27 mouse cellular contexts compared by ENCODE assay signal in the genomic region with DNA sequence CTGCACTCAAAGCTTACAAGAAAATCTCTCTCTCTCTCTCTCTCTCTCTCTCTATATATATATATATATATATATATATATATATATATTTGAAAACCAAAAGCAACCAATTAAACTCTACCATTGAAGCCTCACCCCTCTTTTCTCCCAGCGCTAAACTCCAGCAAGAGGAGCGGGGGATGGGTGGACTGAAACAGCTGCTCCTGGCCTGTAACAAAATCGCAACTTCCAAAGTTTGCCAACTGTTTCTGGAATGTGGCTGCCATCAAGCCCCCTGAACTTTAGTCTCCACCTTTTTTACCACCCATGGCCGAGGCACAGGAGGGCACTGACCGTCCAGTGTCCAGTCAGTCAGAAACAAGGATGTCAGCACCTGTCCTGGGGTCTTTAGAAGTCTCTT. TPM values are rescaled to one million over a fixed set of nuclear protein-coding genes. Genes with fewer than 3 reads are reported as not detected.
DNase-seq lines count a peak whose midpoint lies in the region; ATAC-seq and TF ChIP-seq lines count a peak whose summit lies in the region.
"Had no signal": no experiment of that assay in that cellular context is flagged by ENCODE, and none has a peak within 500 bp of the region (broad histone marks: within the 10 kb centered on the region; RNA-seq: fewer than 3 reads in every experiment).

No protein-coding gene starts in this region.

- 50% methylated on average over 5 of the region's 5 CpGs for WGBS in kidney, postnatal 0 days
- WGBS in kidney, embryonic 15.5 days: 41% methylated on average over 5 of the region's 5 CpGs
- 34% methylated on average over 5 of the region's 5 CpGs for WGBS in embryonic facial prominence, embryonic 14.5 days
- 25% methylated on average over 5 of the region's 5 CpGs for WGBS in limb, embryonic 14.5 days

- intact Hi-C loops in left cerebral cortex, postnatal 25 days (cut with DNase I): no loop called here

- H3K27ac ChIP-seq in kidney, postnatal 0 days: no peak overlapping the region
- no peak overlapping the region for H3K27ac ChIP-seq in kidney, embryonic 15.5 days
- no peak overlapping the region for H3K27ac ChIP-seq in embryonic facial prominence, embryonic 14.5 days (replicated peaks; ENCODE audit: low read depth, low read length)
- no peak overlapping the region for H3K27ac ChIP-seq in limb, embryonic 14.5 days (replicated peaks; ENCODE audit: low read depth, low read length)
- H3K27ac ChIP-seq: gastrocnemius, adult 2 months; hindbrain, embryonic 10.5 days; left cerebral cortex, adult 2 months; neural tube, embryonic 15.5 days; stomach, postnatal 0 days had no signal

- H3K9me3 ChIP-seq in kidney, postnatal 0 days (replicated peaks; ENCODE audit: low read length): no peaks in the 10 kb centered on the region
- H3K9me3 ChIP-seq in kidney, embryonic 15.5 days (replicated peaks): no peaks in the 10 kb centered on the region
- no peaks in the 10 kb centered on the region for H3K9me3 ChIP-seq in embryonic facial prominence, embryonic 14.5 days (ENCODE audit: control insufficient read depth, low read length)
- H3K9me3 ChIP-seq in limb, embryonic 14.5 days (ENCODE audit: control insufficient read depth, low read length): no peaks in the 10 kb centered on the region
- H3K9me3 ChIP-seq: hindbrain, embryonic 10.5 days; neural tube, embryonic 15.5 days had no signal

- DNase-seq in kidney, postnatal 0 days (ENCODE audit: low spot score): peak; percentile 31
- DNase-seq in testis, postnatal 14 days (ENCODE audit: low spot score): peak; percentile 38
- no peak for DNase-seq in testis, postnatal 10 days (ENCODE audit: low spot score)
- DNase-seq in embryonic facial prominence, embryonic 14.5 days (ENCODE audit: low spot score): peak; percentile 67
- peak; percentile 49 for DNase-seq in limb, embryonic 14.5 days (ENCODE audit: low spot score)
- DNase-seq in left cerebral cortex, postnatal 25 days (ENCODE audit: low spot score in 2 of 2): no peak
- DNase-seq in thymus, postnatal 10 days (ENCODE audit: low spot score in 2 of 2): no peak
- DNase-seq: adrenal gland, postnatal 14 days; cerebellum, adult 11-12 months; cerebellum, adult 9-11 months; gastrocnemius, adult 2 months; heart, postnatal 14 days; kidney, adult 18-20 months; kidney, postnatal 10 days; left cerebral cortex, postnatal 4 days; midbrain, embryonic 14.5 days had no signal

- H3K36me3 ChIP-seq in kidney, postnatal 0 days (ENCODE audit: insufficient read depth, low read length): no peaks in the 10 kb centered on the region
- no peaks in the 10 kb centered on the region for H3K36me3 ChIP-seq in kidney, embryonic 15.5 days
- no peaks in the 10 kb centered on the region for H3K36me3 ChIP-seq in embryonic facial prominence, embryonic 14.5 days (ENCODE audit: control insufficient read depth, insufficient read depth, low read length)
- H3K36me3 ChIP-seq in limb, embryonic 14.5 days (ENCODE audit: control insufficient read depth, insufficient read depth, low read length): no peaks in the 10 kb centered on the region
- H3K36me3 ChIP-seq: hindbrain, embryonic 10.5 days; neural tube, embryonic 15.5 days had no signal

- H3K4me2 ChIP-seq in kidney, postnatal 0 days (ENCODE audit: low read length): no peak overlapping the region
- H3K4me2 ChIP-seq in kidney, embryonic 15.5 days: no peak overlapping the region
- no peak overlapping the region for H3K4me2 ChIP-seq in embryonic facial prominence, embryonic 14.5 days (ENCODE audit: low read depth, low read length)
- no peak overlapping the region for H3K4me2 ChIP-seq in limb, embryonic 14.5 days (replicated peaks; ENCODE audit: low read depth, low read length, severe bottlenecking)
- H3K4me2 ChIP-seq: liver, embryonic 11.5 days; neural tube, embryonic 15.5 days had no signal

- no peaks in the 10 kb centered on the region for H3K27me3 ChIP-seq in kidney, postnatal 0 days (ENCODE audit: insufficient read depth, low read length)
- no peaks in the 10 kb centered on the region for H3K27me3 ChIP-seq in kidney, embryonic 15.5 days
- no peaks in the 10 kb centered on the region for H3K27me3 ChIP-seq in embryonic facial prominence, embryonic 14.5 days (replicated peaks; ENCODE audit: control insufficient read depth, insufficient read depth, low read length)
- H3K27me3 ChIP-seq in limb, embryonic 14.5 days (ENCODE audit: control insufficient read depth, insufficient read depth, low read length): no peaks in the 10 kb centered on the region
- H3K27me3 ChIP-seq: neural tube, embryonic 15.5 days had no signal

- TF ChIP-seq CTCF in kidney, postnatal 0 days (IDR thresholded peaks at IDR 0.05; ENCODE audit: low read depth): no peak

- no peak overlapping the region for H3K9ac ChIP-seq in kidney, postnatal 0 days (ENCODE audit: low read depth, low read length)
- no peak overlapping the region for H3K9ac ChIP-seq in kidney, embryonic 15.5 days
- H3K9ac ChIP-seq in embryonic facial prominence, embryonic 14.5 days (ENCODE audit: low read depth, low read length): no peak overlapping the region
- no peak overlapping the region for H3K9ac ChIP-seq in limb, embryonic 14.5 days (ENCODE audit: low read depth, low read length, severe bottlenecking)
- H3K9ac ChIP-seq: neural tube, embryonic 15.5 days had no signal

- H3K4me3 ChIP-seq in kidney, postnatal 0 days (replicated peaks; ENCODE audit: low read depth, low read length): no peak overlapping the region
- H3K4me3 ChIP-seq in kidney, embryonic 15.5 days (replicated peaks): no peak overlapping the region
- no peak overlapping the region for H3K4me3 ChIP-seq in embryonic facial prominence, embryonic 14.5 days (ENCODE audit: low read depth, low read length)
- no peak overlapping the region for H3K4me3 ChIP-seq in limb, embryonic 14.5 days (replicated peaks; ENCODE audit: low read length)
- H3K4me3 ChIP-seq: gastrocnemius, adult 2 months; hindbrain, embryonic 10.5 days; left cerebral cortex, adult 2 months; neural tube, embryonic 15.5 days had no signal

- TF ChIP-seq POLR2A in limb, embryonic 14.5 days (IDR thresholded peaks at IDR 0.05; ENCODE audit: borderline replicate concordance, extremely low read depth, insufficient read depth, insufficient read length): no peak

- no peak for ATAC-seq in kidney, postnatal 0 days (replicated peaks; ENCODE audit: low FRiP score, low read depth)
- ATAC-seq in kidney, embryonic 15.5 days (replicated peaks; ENCODE audit: low FRiP score): no peak
- no peak for ATAC-seq in embryonic facial prominence, embryonic 14.5 days (ENCODE audit: low read depth)
- 0 out of 2 replicates have a peak, but pooled peaks have one; percentile 47 for ATAC-seq in limb, embryonic 14.5 days (ENCODE audit: low FRiP score, low read depth)
- ATAC-seq: CD4-positive, CD25-positive, alpha-beta regulatory T cell, adult 4 months; forebrain, embryonic 16.5 days; hindbrain, embryonic 16.5 days; lung, postnatal 0 days had no signal

- no peaks in the 10 kb centered on the region for H3K4me1 ChIP-seq in kidney, postnatal 0 days (replicated peaks; ENCODE audit: insufficient read depth, low read length)
- H3K4me1 ChIP-seq in kidney, embryonic 15.5 days: peaks cover 7% of the 10 kb centered on the region; the same call in 1 of the 2 replicates
- H3K4me1 ChIP-seq in embryonic facial prominence, embryonic 14.5 days (ENCODE audit: control insufficient read depth, insufficient read depth, low read length): peaks cover 13% of the 10 kb centered on the region; the same call in 1 of the 2 replicates
- peaks cover 6% of the 10 kb centered on the region for H3K4me1 ChIP-seq in limb, embryonic 14.5 days (ENCODE audit: control insufficient read depth, insufficient read depth, low read length)
- H3K4me1 ChIP-seq: neural tube, embryonic 15.5 days had no signal

RNA-seq across cellular contexts. Expression of a gene that starts 27.1 kb away (rescaled TPM):
- polyA plus RNA-seq in kidney, postnatal 0 days (2015; fragmentation: Nextera tagmentation; extraction: Ambion mirVana): 4.4 and 4.5 TPM in 2 replicates
- 2.2 and 2.4 TPM in 2 replicates for polyA plus RNA-seq in kidney, embryonic 15.5 days (2015; fragmentation: Nextera tagmentation; extraction: Ambion mirVana)
- polyA plus RNA-seq in embryonic facial prominence, embryonic 14.5 days (2014; fragmentation: Nextera tagmentation; extraction: Ambion mirVana): 4.7 and 7.6 TPM in 2 replicates
- 23.1 and 26.3 TPM in 2 replicates for polyA plus RNA-seq in limb, embryonic 14.5 days (2012; rRNA removed)
- polyA plus RNA-seq in limb, embryonic 14.5 days (2014; fragmentation: Nextera tagmentation; extraction: Ambion mirVana): 11.3 and 12.5 TPM in 2 replicates
- 1 to 10 TPM; 4.4 to 6.6 TPM for total RNA-seq in left cerebral cortex, postnatal 25 days (2021)
- polyA plus RNA-seq: CD4-positive, CD25-positive, alpha-beta regulatory T cell, adult 4 months; liver, embryonic 16.5 days had no signal

Comparison
In these comparisons a context has a peak if more than half of its experiments do, and no peak if none do; other contexts are left out.
1. DNase-seq: peak in kidney, postnatal 0 days (single experiment), testis, postnatal 14 days (single experiment), embryonic facial prominence, embryonic 14.5 days (single experiment) and limb, embryonic 14.5 days (single experiment); none in testis, postnatal 10 days (single experiment), left cerebral cortex, postnatal 25 days (0 of 2) and thymus, postnatal 10 days (0 of 2).